Mouse (Mus musculus) forebrain, embryonic 15.5 days (tissue): ENCODE data around the gene Fads1. TPM values are rescaled to one million over a fixed set of nuclear protein-coding genes. Genes with fewer than 3 reads are reported as not detected.
"Not testable (repeated sequence)": the region's sequence is repeated elsewhere in the genome, so short reads cannot be mapped to it uniquely, and the experiment has no call there.

Experiments
- ATAC-seq: fragments of 200-750 bp; cut with Nextera tagmentation; replicated peaks from 2 replicates; pipeline ENCODE4 v1.8.0; 2017; ENCODE audit warnings: mild to moderate bottlenecking, moderate TSS enrichment, moderate library complexity
- H3K27ac ChIP-seq: fragments of 300-500 bp; sonication (generic); replicated peaks from 2 replicates; pipeline ENCODE4 v1.5.1; 2015; ENCODE audit warnings: mild to moderate bottlenecking, inconsistent platforms
- H3K27me3 ChIP-seq: fragments of 300-500 bp; sonication (generic); 2 replicates; pipeline ENCODE4 v1.6.1; 2015; ENCODE audit warnings: inconsistent platforms
- H3K36me3 ChIP-seq: fragments of 300-500 bp; sonication (generic); 2 replicates; pipeline ENCODE4 v1.6.1; 2015; ENCODE audit warnings: mild to moderate bottlenecking, inconsistent platforms
- H3K4me1 ChIP-seq: fragments of 300-500 bp; sonication (generic); 2 replicates; pipeline ENCODE4 v1.6.1; 2015; ENCODE audit warnings: inconsistent platforms
- H3K4me2 ChIP-seq: fragments of 300-500 bp; sonication (generic); replicated peaks from 2 replicates; pipeline ENCODE4 v1.6.1; 2015; ENCODE audit warnings: mild to moderate bottlenecking, inconsistent platforms
- H3K4me3 ChIP-seq: fragments of 300-500 bp; sonication (generic); 2 replicates; pipeline ENCODE4 v1.5.1; 2015; ENCODE audit warnings: mild to moderate bottlenecking, inconsistent platforms
- H3K9ac ChIP-seq: fragments of 300-500 bp; sonication (generic); replicated peaks from 2 replicates; pipeline ENCODE4 v1.6.1; 2015; ENCODE audit warnings: mild to moderate bottlenecking, inconsistent platforms
- H3K9me3 ChIP-seq: fragments of 300-500 bp; sonication (generic); 2 replicates; pipeline ENCODE4 v1.6.1; 2016; ENCODE audit warnings: inconsistent platforms
- WGBS: fragments of 180-500 bp; shearing (Covaris S2); methylation state at CpG from one replicate; pipeline ENCODE4 v1.1.7; 2015; ENCODE audit warnings: mixed read lengths; 5-methylcytosine and 5-hydroxymethylcytosine counted together
- polyA plus RNA-seq: library from polyadenylated mRNA; unstranded; fragments of >200 nt; fragmentation: Nextera tagmentation; extraction: Ambion mirVana; gene quantifications from 2 replicates; pipeline ENCODE4 v1.2.1, GENCODE M21; 2015

Gene Fads1
- polyA plus RNA-seq, 1 experiment from 2014 or later: 166 TPM

GRCm38 (mm10) chr19:10168441-10168840, 14.2 kb upstream of the Fads1 start:
- ATAC-seq: no peak
- Histone ChIP-seq H3K36me3 (no peaks in the 10 kb centered on the region), H3K4me2 (no peak overlapping the region), H3K9me3 (no peaks in the 10 kb centered on the region), H3K27me3 (no peaks in the 10 kb centered on the region), H3K4me3 (no peak overlapping the region), H3K4me1 (no peaks in the 10 kb centered on the region), H3K9ac (no peak overlapping the region), H3K27ac (no peak overlapping the region)
- WGBS: 88% methylated on average over 3 of the region's 3 CpGs

DNA sequence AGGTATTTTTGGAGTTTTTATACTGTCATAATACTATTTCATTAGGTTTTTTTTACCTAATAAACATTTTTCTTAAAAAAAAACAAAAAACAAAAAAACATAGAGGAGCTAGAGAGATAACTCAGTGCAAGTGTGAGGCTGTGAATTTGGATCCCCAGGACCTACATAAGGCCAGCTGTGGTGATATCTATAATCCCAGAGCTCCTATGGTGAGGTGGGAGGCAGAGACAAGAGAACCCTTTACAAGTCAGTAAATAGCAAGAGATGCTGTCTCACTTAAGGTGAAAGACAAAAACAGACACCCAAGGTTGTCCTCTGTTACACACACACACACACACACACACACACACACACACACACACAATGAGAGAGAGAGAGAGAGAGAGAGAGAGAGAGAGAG, 13.5 kb upstream of the Fads1 start:
- ATAC-seq: no peak
- H3K27me3 ChIP-seq: no peaks in the 10 kb centered on the region

DNA sequence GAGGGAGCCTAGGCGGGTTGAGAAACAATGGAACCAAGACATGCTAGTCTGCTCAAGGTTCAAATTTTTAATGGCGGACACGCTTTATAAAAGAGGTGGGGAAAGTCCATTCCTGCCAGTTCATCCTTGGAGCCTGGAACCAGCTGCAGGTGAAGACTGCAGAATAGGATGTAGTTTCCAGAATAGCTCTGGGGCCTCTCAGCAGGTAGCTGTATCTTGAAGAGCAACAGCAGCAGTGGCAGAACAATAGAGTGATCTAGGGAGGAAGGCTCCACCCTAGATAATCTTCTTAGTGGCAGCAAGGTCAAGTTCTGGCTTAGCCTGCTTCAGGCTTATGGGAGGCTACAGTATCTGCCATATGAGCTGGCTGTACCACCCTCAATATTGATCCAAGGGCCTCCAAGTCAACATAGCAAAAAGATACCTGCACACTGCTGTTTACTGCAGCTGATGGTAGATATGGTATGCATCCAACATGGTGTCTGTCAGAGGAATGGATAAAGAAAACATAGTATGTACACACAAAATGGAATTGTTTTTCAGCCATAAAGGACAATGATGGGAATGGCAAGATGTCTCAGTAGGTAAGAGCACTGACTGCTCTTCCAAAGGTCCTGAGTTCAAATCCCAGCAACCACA, 12.9 kb upstream of the Fads1 start:
- not testable (repeated sequence) for H3K36me3 ChIP-seq, H3K4me1 ChIP-seq, H3K27ac ChIP-seq, H3K4me2 ChIP-seq, H3K27me3 ChIP-seq, ATAC-seq, H3K4me3 ChIP-seq, H3K9me3 ChIP-seq, H3K9ac ChIP-seq
- WGBS: 82% methylated on average over 3 of the region's 3 CpGs

More for the DNA sequence above, 13.5 kb upstream of the Fads1 start:
- H3K36me3 ChIP-seq: no peaks in the 10 kb centered on the region
- no peak overlapping the region for H3K4me3 ChIP-seq
- H3K27ac ChIP-seq: no peak overlapping the region
- no peak overlapping the region for H3K4me2 ChIP-seq
- H3K9ac ChIP-seq: no peak overlapping the region
- H3K4me1 ChIP-seq: no peaks in the 10 kb centered on the region
- no peaks in the 10 kb centered on the region for H3K9me3 ChIP-seq

- no peak overlapping the region for H3K27ac ChIP-seq
- H3K4me1 ChIP-seq: no peaks in the 10 kb centered on the region
- no peak overlapping the region for H3K4me2 ChIP-seq
- H3K27me3 ChIP-seq: no peaks in the 10 kb centered on the region
- H3K9ac ChIP-seq: no peak overlapping the region
- no peaks in the 10 kb centered on the region for H3K36me3 ChIP-seq
- H3K9me3 ChIP-seq: no peaks in the 10 kb centered on the region
- WGBS: 27% methylated on average over 1 of the region's 1 CpGs
- no peak for ATAC-seq
- no peak overlapping the region for H3K4me3 ChIP-seq
Observed at GRCm38 (mm10) chr19:10170466-10170865, 12.2 kb upstream of the Fads1 start.

DNA sequence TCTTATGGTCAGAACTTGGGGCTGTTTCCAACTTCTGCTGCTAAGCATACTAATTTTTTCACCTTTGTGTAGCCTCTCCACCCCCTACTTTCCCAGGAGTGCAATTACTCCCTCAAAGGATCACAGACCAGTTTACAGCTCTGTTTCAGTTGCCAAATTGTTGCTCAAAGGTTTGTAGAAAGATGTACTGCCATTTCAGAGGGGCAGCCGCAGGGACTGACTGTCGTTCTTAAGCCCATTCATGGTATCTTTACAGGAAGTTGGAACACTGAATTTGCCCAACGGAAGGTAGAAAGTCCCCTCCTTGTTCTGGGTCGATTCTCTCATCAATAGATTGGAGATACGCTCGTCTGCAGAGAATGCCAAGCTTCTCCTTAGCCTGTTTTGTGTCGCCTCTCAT, 11.3 kb upstream of the Fads1 start:
- no peak overlapping the region for H3K9ac ChIP-seq
- 84% methylated on average over 7 of the region's 7 CpGs for WGBS
- H3K4me1 ChIP-seq: no peaks in the 10 kb centered on the region
- H3K27me3 ChIP-seq: no peaks in the 10 kb centered on the region
- no peaks in the 10 kb centered on the region for H3K9me3 ChIP-seq
- no peaks in the 10 kb centered on the region for H3K36me3 ChIP-seq
- no peak overlapping the region for H3K4me3 ChIP-seq
- ATAC-seq: no peak
- no peak overlapping the region for H3K27ac ChIP-seq
- H3K4me2 ChIP-seq: no peak overlapping the region

- Histone ChIP-seq H3K4me3 (no peak overlapping the region), H3K27ac (no peak overlapping the region), H3K4me2 (no peak overlapping the region), H3K27me3 (no peaks in the 10 kb centered on the region), H3K9ac (no peak overlapping the region), H3K9me3 (no peaks in the 10 kb centered on the region), H3K4me1 (no peaks in the 10 kb centered on the region), H3K36me3 (no peaks in the 10 kb centered on the region)
- ATAC-seq: no peak
Observed at GRCm38 (mm10) chr19:10171846-10172245, 10.8 kb upstream of the Fads1 start.

GRCm38 (mm10) chr19:10173116-10173718, 9.5 kb upstream of the Fads1 start:
- Histone ChIP-seq H3K4me3 (no peak overlapping the region), H3K36me3 (no peaks in the 10 kb centered on the region)
- WGBS: 93% methylated on average over 5 of the region's 5 CpGs

DNA sequence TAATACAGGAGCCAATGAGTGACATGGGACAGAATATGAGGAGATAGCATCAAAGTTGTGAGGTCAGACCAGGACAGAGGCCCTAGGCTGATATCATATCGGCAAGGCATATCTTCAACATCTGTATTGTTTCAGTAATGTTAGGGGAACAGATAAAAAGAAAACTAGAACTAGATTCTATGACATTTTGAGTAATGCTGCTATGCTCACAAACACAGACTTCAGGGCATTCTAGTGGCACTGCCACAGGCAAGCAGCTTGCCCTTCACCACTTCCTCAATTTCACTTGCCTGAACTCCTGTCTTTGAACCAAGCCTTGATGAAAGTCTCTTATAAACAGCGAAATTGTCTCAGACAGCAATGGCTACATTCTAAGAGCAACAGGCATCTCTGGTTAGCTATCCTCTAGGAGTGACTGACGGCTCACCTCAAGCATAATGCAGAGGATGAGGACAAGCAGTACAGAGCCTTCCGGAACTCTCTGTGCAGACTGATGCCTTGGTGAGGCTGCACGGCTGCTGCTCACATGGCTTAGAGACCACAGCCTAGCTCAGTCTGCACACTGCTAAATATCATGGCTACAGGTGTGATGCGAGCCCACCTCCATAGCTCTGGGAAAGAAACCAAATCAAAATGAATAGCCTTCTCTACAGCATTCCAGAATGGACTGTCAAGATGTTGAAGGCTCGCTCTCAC, 8.7 kb upstream of the Fads1 start:
- Histone ChIP-seq H3K4me3 (no peak overlapping the region), H3K4me2 (no peak overlapping the region), H3K9me3 (no peaks in the 10 kb centered on the region), H3K27ac (no peak overlapping the region), H3K9ac (no peak overlapping the region), H3K27me3 (no peaks in the 10 kb centered on the region), H3K4me1 (no peaks in the 10 kb centered on the region), H3K36me3 (no peaks in the 10 kb centered on the region)
- ATAC-seq: no peak
- WGBS: 96% methylated on average over 7 of the region's 7 CpGs

More at GRCm38 (mm10) chr19:10173116-10173718, 9.5 kb upstream of the Fads1 start:
- no peak for ATAC-seq
- no peaks in the 10 kb centered on the region for H3K4me1 ChIP-seq
- H3K27ac ChIP-seq: no peak overlapping the region
- no peaks in the 10 kb centered on the region for H3K27me3 ChIP-seq
- no peak overlapping the region for H3K4me2 ChIP-seq
- no peaks in the 10 kb centered on the region for H3K9me3 ChIP-seq
- H3K9ac ChIP-seq: no peak overlapping the region

DNA sequence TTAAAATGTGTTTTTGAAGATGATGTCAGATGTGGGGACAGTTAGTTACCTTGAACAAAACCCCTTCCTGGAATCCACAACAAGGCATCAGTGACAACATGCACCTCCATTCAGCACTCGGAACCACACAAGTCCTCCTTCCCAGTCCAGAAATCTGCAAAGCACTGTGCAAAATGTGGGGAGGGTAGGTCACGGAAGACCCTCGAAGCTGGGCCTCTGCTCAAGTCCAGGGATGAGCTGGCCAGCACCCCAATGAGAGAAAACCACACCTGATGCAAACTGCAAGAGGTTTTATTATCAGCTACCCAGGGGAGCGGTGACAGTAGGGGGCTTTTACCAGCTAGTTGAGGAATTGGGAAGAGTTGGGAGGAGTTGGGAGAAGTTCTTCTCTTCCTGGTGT, 7.7 kb upstream of the Fads1 start:
- no peak overlapping the region for H3K27ac ChIP-seq
- H3K9me3 ChIP-seq: no peaks in the 10 kb centered on the region
- H3K4me2 ChIP-seq: no peak overlapping the region
- no peak overlapping the region for H3K4me3 ChIP-seq
- 79% methylated on average over 4 of the region's 4 CpGs for WGBS
- no peaks in the 10 kb centered on the region for H3K36me3 ChIP-seq
- H3K27me3 ChIP-seq: no peaks in the 10 kb centered on the region
- no peak for ATAC-seq
- H3K9ac ChIP-seq: no peak overlapping the region
- no peaks in the 10 kb centered on the region for H3K4me1 ChIP-seq

DNA sequence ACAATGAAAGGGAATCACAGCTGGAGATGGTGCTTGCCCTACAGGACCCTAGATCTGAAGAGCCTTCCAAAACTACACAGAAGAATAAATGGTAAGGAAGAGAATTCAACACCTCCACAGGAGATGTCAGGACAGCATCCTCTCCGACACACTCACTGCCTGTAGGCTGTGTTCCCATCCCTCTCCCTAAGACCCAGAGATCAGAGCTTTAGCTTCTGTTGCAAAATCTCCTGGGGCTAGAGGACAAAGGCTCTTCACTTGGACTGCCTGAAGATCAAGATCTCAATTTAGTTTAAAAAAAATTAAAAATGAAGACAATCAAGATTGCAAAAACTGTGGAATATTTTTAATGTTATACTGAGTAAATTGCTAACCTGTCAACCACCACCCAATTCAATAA, 6.2 kb upstream of the Fads1 start:
- 61% methylated on average over 1 of the region's 1 CpGs for WGBS
- no peak overlapping the region for H3K9ac ChIP-seq
- no peak for ATAC-seq

GRCm38 (mm10) chr19:10176941-10177372, 5.7 kb upstream of the Fads1 start:
- no peaks in the 10 kb centered on the region for H3K4me1 ChIP-seq
- WGBS: 78% methylated on average over 7 of the region's 7 CpGs
- no peaks in the 10 kb centered on the region for H3K9me3 ChIP-seq
- H3K27ac ChIP-seq: no peak overlapping the region
- H3K9ac ChIP-seq: no peak overlapping the region
- no peaks in the 10 kb centered on the region for H3K27me3 ChIP-seq
- no peak overlapping the region for H3K4me2 ChIP-seq
- no peak overlapping the region for H3K4me3 ChIP-seq
- no peak for ATAC-seq
- no peaks in the 10 kb centered on the region for H3K36me3 ChIP-seq

More for the DNA sequence above, 6.2 kb upstream of the Fads1 start:
- Histone ChIP-seq H3K4me2 (no peak overlapping the region), H3K4me3 (no peak overlapping the region), H3K27me3 (no peaks in the 10 kb centered on the region), H3K9me3 (no peaks in the 10 kb centered on the region), H3K36me3 (no peaks in the 10 kb centered on the region), H3K4me1 (no peaks in the 10 kb centered on the region), H3K27ac (no peak overlapping the region)

DNA sequence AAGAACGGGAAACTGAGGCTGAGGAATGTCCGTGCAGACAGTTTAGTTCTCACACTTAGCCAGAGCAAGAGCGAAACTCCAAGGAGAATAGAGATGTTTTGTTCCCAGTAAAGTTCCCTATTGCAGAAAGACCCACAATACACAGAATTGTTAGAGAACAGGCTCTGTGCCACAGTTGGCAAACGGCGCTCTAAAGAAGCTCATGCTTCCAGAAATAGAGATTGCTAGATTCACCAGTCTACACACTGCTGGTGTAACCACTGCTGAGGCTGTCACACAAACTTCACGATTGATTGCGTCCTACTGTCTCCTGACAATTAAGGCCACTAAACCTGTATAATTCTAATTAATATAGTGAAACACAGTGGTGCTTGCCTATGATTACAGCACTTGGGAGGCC, 1.5 kb upstream of the Fads1 start:
- H3K36me3 ChIP-seq: peaks cover 8% of the 10 kb centered on the region
- H3K27me3 ChIP-seq: no peaks in the 10 kb centered on the region
- WGBS: 87% methylated on average over 7 of the region's 7 CpGs
- no peak overlapping the region for H3K9ac ChIP-seq
- H3K4me1 ChIP-seq: peaks cover 31% of the 10 kb centered on the region
- H3K9me3 ChIP-seq: no peaks in the 10 kb centered on the region
- no peak overlapping the region for H3K4me2 ChIP-seq
- H3K27ac ChIP-seq: no peak overlapping the region
- no peak overlapping the region for H3K4me3 ChIP-seq
- no peak for ATAC-seq
